Mouse (Mus musculus): Measurements from ENCODE around the gene Pank2. TPM values are rescaled to one million over a fixed set of nuclear protein-coding genes. Genes with fewer than 3 reads are reported as not detected.
"Not testable (repeated sequence)": the region's sequence is repeated elsewhere in the genome, so short reads cannot be mapped to it uniquely, and the experiment has no call there.

The Pank2 gene
- polyA plus RNA-seq, 1 experiment: 44.4 TPM

DNA sequence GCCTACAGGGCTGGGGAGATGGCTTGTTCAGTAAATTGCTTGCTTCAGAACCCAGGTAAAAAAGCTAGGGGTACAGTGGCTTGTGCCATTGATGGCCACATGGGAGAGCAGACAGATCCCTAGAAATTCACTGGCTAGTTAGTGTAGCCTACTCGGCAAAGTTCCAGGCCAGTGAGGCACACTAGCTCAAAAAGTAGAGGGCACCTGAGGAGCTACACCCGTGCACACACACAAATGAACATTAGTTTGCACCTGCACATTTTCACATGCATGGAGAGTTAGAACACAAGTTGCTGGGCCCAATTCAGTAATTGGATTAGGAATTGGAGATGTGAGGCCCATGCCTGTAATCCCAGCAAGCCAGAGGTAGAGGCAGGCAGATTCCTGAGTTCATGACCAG lies 2.8 kb downstream of the Pank2 start:
- WGBS: 71% methylated on average over 2 of the region's 2 CpGs
- no peak for TF ChIP-seq CTCF (IDR thresholded peaks at IDR 0.05; ENCODE audit: control insufficient read depth, insufficient read depth, low read length)
- TF ChIP-seq POLR2A (IDR thresholded peaks at IDR 0.05; ENCODE audit: borderline replicate concordance, control insufficient read depth, low read depth, low read length): no peak
- no peaks in the 10 kb centered on the region; the same call in 1 of the 2 replicates for H3K4me1 ChIP-seq (ENCODE audit: control insufficient read depth, insufficient read depth, low read length)
- no peak overlapping the region for H3K4me3 ChIP-seq (replicated peaks; ENCODE audit: control insufficient read depth, low read depth, low read length)
- H3K27ac ChIP-seq (ENCODE audit: control insufficient read depth, insufficient read depth, low read depth, low read length, poor library complexity): no peak overlapping the region

DNA sequence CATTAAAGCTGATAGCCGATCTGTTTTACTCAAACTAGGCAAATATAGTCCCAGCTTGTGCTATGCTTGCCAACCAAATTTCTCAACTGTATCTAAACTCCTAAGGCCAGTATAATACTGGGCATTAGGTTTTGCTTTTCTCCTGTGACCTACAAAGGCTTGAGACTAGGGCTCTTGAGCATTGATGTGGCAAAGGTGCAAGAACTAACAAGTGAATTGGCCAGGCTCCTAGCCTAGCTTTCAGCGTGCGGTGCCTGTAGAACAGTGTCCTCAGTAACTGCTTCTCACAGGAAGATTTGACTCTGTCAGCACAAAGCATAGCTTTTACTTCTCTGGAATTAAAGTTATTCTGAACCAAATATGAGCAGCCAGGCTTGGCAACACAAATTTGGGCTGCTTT lies 13.2 kb downstream of the Pank2 start:
- Histone ChIP-seq H3K27ac (ENCODE audit: control insufficient read depth, insufficient read depth, low read depth, low read length, poor library complexity) (no peak overlapping the region), H3K4me1 (ENCODE audit: control insufficient read depth, insufficient read depth, low read length) (no peaks in the 10 kb centered on the region; the same call in 1 of the 2 replicates), H3K4me3 (replicated peaks; ENCODE audit: control insufficient read depth, low read depth, low read length) (no peak overlapping the region)
- TF ChIP-seq POLR2A (IDR thresholded peaks at IDR 0.05; ENCODE audit: borderline replicate concordance, control insufficient read depth, low read depth, low read length): no peak
- TF ChIP-seq CTCF (IDR thresholded peaks at IDR 0.05; ENCODE audit: control insufficient read depth, insufficient read depth, low read length): no peak
- WGBS: 91% methylated on average over 3 of the region's 3 CpGs

DNA sequence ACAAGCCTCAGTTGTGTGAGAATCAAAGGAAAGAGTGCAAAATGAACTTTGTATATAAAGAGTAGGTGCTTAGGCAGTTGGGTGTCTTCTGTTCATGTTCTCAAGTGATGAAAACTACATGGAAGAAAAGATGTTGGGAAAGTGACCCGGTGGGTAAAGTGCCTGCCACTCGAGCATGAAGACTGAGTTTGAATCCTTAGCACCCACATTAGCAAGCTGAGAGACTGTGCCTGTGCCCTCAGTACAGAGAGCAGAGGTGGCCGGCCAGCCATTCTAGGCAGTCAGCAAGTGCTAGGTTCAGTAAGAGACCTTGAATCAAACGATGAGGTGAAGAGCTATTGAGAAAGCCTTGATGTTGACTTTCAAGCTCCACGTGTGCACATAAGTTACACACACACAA lies 14.4 kb downstream of the Pank2 start:
- no peak overlapping the region for H3K4me3 ChIP-seq (replicated peaks; ENCODE audit: control insufficient read depth, low read depth, low read length)
- H3K4me1 ChIP-seq (ENCODE audit: control insufficient read depth, insufficient read depth, low read length): no peaks in the 10 kb centered on the region
- WGBS: 89% methylated on average over 5 of the region's 5 CpGs
- no peak for TF ChIP-seq CTCF (IDR thresholded peaks at IDR 0.05; ENCODE audit: control insufficient read depth, insufficient read depth, low read length)
- TF ChIP-seq POLR2A (IDR thresholded peaks at IDR 0.05; ENCODE audit: borderline replicate concordance, control insufficient read depth, low read depth, low read length): no peak
- no peak overlapping the region for H3K27ac ChIP-seq (ENCODE audit: control insufficient read depth, insufficient read depth, low read depth, low read length, poor library complexity)

DNA sequence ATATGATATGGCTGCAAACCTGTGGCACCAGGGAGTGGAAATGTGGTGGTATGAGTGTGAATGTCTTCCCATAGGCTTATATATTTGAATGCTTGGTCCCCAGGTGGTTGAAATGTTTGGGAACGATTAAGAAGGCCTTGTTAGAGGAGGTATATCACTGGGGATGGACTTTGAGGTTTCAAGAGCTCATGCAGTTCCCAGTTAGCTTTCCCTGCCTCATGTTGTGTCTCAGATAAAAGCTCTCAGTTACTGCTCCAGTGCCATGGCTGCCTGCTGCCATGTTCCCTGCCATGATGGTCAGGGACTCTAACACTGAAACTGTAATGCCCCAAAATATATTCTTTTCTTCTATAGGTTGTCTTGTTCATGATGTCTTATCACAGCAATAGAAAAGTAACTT lies 19.3 kb downstream of the Pank2 start:
- 94% methylated on average over 1 of the region's 1 CpGs for WGBS

DNA sequence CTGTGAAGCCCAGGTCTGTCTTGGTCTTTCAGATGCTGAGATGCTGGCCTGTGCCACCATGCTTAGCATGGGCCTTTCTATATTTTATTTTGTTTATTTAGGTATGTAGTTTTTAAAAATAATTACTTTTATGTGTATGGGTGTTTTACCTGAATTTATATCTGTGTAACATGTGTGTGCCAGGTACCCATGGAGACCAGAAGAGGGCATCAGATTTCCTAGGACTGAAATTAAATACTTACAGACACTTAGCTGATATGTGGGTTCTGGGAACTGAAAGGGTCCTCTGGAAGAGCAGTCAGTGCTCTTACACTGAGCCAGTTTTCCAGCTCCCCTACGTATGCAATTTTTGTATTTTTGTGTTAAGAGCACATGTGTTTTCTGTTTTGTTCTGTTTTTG lies 24.0 kb downstream of the Pank2 start:
- no peak for TF ChIP-seq CTCF (IDR thresholded peaks at IDR 0.05; ENCODE audit: control insufficient read depth, insufficient read depth, low read length)
- no peak for TF ChIP-seq POLR2A (IDR thresholded peaks at IDR 0.05; ENCODE audit: borderline replicate concordance, control insufficient read depth, low read depth, low read length)
- WGBS: 84% methylated on average over 1 of the region's 1 CpGs
- Histone ChIP-seq H3K27ac (ENCODE audit: control insufficient read depth, insufficient read depth, low read depth, low read length, poor library complexity) (no peak overlapping the region), H3K4me1 (ENCODE audit: control insufficient read depth, insufficient read depth, low read length) (no peaks in the 10 kb centered on the region), H3K4me3 (replicated peaks; ENCODE audit: control insufficient read depth, low read depth, low read length) (no peak overlapping the region)

More for the DNA sequence above, 19.3 kb downstream of the Pank2 start:
- H3K27ac ChIP-seq (ENCODE audit: control insufficient read depth, insufficient read depth, low read depth, low read length, poor library complexity): no peak overlapping the region
- TF ChIP-seq CTCF (IDR thresholded peaks at IDR 0.05; ENCODE audit: control insufficient read depth, insufficient read depth, low read length) (no peak), POLR2A (IDR thresholded peaks at IDR 0.05; ENCODE audit: borderline replicate concordance, control insufficient read depth, low read depth, low read length) (no peak)
- H3K4me3 ChIP-seq (replicated peaks; ENCODE audit: control insufficient read depth, low read depth, low read length): no peak overlapping the region
- H3K4me1 ChIP-seq (ENCODE audit: control insufficient read depth, insufficient read depth, low read length): no peaks in the 10 kb centered on the region

DNA sequence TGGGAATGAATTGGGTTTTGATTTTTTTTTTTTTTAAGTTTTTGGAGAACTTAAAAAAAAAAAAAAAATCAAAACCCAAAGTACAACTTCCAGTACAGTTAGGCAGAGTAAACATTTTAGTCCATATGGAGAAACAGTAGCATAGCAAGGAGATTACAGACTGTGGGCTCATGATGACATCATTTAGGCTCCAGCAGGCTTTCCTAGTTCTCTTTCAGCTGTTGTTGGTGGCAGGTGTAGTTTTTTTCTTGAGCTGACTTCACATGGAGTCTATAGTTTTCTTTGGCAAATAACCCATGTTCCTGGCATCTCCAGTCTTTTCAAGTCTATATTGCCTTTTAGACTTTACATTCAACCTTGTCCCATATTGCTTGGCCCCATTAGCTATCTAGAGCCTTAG lies 28.4 kb downstream of the Pank2 start:
- H3K27ac ChIP-seq (ENCODE audit: control insufficient read depth, insufficient read depth, low read depth, low read length, poor library complexity): no peak overlapping the region
- TF ChIP-seq POLR2A (IDR thresholded peaks at IDR 0.05; ENCODE audit: borderline replicate concordance, control insufficient read depth, low read depth, low read length) (no peak), CTCF (IDR thresholded peaks at IDR 0.05; ENCODE audit: control insufficient read depth, insufficient read depth, low read length) (no peak)
- H3K4me3 ChIP-seq (replicated peaks; ENCODE audit: control insufficient read depth, low read depth, low read length): no peak overlapping the region
- no peaks in the 10 kb centered on the region for H3K4me1 ChIP-seq (ENCODE audit: control insufficient read depth, insufficient read depth, low read length)

DNA sequence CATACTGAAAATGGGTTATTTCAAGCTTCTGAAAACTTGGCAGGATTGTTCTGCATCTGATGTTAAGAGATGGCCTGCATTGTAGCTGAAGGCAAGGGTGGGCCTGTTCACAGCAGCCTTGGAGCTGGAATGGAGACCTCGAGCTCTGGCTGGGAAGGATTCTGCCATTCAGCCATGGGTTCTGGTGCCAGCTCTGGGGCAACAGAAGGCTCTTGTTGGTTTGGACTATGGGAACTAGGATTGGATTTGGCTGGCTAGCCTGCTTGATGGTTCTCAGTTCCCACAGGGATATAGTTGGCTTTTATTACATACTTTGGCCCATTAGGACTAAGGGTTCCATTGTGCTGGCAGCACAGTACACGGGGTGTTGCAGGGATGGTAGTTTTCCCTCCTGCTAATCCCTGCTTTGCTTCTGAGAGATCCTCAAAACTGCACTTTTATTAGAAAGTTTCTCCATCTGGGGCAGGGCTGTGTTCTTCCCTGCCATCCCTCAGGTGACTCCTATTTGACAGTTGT lies 34.5 kb downstream of the Pank2 start:
- WGBS: 97% methylated on average over 2 of the region's 2 CpGs
- no peak for TF ChIP-seq CTCF (IDR thresholded peaks at IDR 0.05; ENCODE audit: control insufficient read depth, insufficient read depth, low read length)
- no peak for TF ChIP-seq POLR2A (IDR thresholded peaks at IDR 0.05; ENCODE audit: borderline replicate concordance, control insufficient read depth, low read depth, low read length)
- no peak overlapping the region for H3K27ac ChIP-seq (ENCODE audit: control insufficient read depth, insufficient read depth, low read depth, low read length, poor library complexity)
- H3K4me1 ChIP-seq (ENCODE audit: control insufficient read depth, insufficient read depth, low read length): no peaks in the 10 kb centered on the region
- no peak overlapping the region for H3K4me3 ChIP-seq (replicated peaks; ENCODE audit: control insufficient read depth, low read depth, low read length)

DNA sequence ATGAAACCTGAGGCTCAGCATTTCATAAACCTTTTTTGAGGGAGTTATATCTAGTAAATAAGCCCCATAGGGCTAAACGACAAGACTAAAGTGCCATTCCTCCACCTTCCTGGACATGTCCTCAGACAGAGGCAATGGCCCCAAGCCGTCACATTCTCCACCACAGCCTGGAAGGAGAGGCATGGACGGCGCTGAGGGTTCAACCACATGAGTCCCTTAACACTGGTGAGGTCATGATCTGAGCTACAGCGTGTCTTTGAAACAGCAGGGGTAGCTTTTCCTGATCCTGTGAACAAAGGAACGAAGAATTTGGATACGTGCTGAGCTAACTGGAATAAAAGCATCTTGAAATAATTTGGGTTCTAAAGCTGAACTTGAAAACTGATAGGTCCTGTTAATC lies 36.4 kb downstream of the Pank2 start:
- H3K4me1 ChIP-seq (ENCODE audit: control insufficient read depth, insufficient read depth, low read length); H3K27ac ChIP-seq (ENCODE audit: control insufficient read depth, insufficient read depth, low read depth, low read length, poor library complexity); H3K4me3 ChIP-seq (replicated peaks; ENCODE audit: control insufficient read depth, low read depth, low read length): not testable (repeated sequence)
- 90% methylated on average over 7 of the region's 7 CpGs for whole genome bisulfite sequencing

DNA sequence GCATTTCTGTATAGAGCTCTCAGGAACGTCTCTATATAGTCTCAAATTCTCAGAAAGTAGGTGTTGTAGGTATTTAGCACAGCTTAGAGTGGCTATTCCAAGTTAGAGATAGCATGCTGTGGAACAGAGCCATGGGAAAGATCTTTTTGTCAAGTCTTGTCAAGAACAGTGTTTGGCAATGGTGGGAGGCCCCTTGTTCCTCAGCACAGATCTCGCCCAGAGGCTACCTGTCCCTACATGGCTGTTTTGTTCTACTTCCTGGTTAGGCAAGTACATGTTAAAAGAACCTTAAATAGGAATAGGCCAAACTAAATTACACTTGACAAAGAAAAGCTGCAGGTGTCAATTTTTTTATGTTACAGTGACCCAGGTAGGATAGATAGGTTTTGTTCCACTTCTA lies 38.2 kb downstream of the Pank2 start:
- no peaks in the 10 kb centered on the region for H3K4me1 ChIP-seq (ENCODE audit: control insufficient read depth, insufficient read depth, low read length)
- no peak overlapping the region for H3K27ac ChIP-seq (ENCODE audit: control insufficient read depth, insufficient read depth, low read depth, low read length, poor library complexity)
- TF ChIP-seq POLR2A (IDR thresholded peaks at IDR 0.05; ENCODE audit: borderline replicate concordance, control insufficient read depth, low read depth, low read length): no peak
- TF ChIP-seq CTCF (IDR thresholded peaks at IDR 0.05; ENCODE audit: control insufficient read depth, insufficient read depth, low read length): no peak
- WGBS: 69% methylated on average over 2 of the region's 2 CpGs
- no peak overlapping the region for H3K4me3 ChIP-seq (replicated peaks; ENCODE audit: control insufficient read depth, low read depth, low read length)

Measured in bone marrow, adult 2 months (tissue).